Mouse (Mus musculus) lung, postnatal 0 days (tissue): ENCODE data around the gene Borcs7. TPM values are rescaled to one million over a fixed set of nuclear protein-coding genes. Genes with fewer than 3 reads are reported as not detected.
"Not testable (repeated sequence)": the region's sequence is repeated elsewhere in the genome, so short reads cannot be mapped to it uniquely, and the experiment has no call there.

Experiments
- ATAC-seq: fragments of 200-750 bp; cut with Nextera tagmentation; 2 replicates; pipeline ENCODE4 v1.8.0; 2017; ENCODE audit warnings: moderate library complexity
- DNase-seq: peaks from one replicate; pipeline ENCODE4 v3.0.0-alpha.2; 2016; ENCODE audit warnings: low spot score
- H3K27ac ChIP-seq: fragments of 300-500 bp; sonication (generic); 2 replicates; pipeline ENCODE4 v1.5.1; 2014; ENCODE audit warnings: antibody characterized with exemption, mild to moderate bottlenecking, low read length, mixed read lengths
- H3K27me3 ChIP-seq: fragments of 300-500 bp; sonication (generic); replicated peaks from 2 replicates; pipeline ENCODE4 v1.6.1; 2014; ENCODE audit warnings: low read length, mixed read lengths; ENCODE audit not compliant: insufficient read depth
- H3K36me3 ChIP-seq: fragments of 300-500 bp; sonication (generic); 2 replicates; pipeline ENCODE4 v1.6.1; 2014; ENCODE audit warnings: low read length, mixed read lengths; ENCODE audit not compliant: insufficient read depth
- H3K4me1 ChIP-seq: fragments of 300-500 bp; sonication (generic); 2 replicates; pipeline ENCODE4 v1.6.1; 2014; ENCODE audit warnings: antibody characterized with exemption, low read depth, low read length, mixed read lengths; ENCODE audit not compliant: insufficient read depth
- H3K4me2 ChIP-seq: fragments of 300-500 bp; sonication (generic); replicated peaks from 2 replicates; pipeline ENCODE4 v1.6.1; 2014; ENCODE audit warnings: low read depth, mild to moderate bottlenecking, low read length, moderate library complexity, mixed read lengths
- H3K4me3 ChIP-seq: fragments of 300-500 bp; sonication (generic); 2 replicates; pipeline ENCODE4 v1.5.1; 2014; ENCODE audit warnings: low read depth, low read length
- H3K9ac ChIP-seq: fragments of 300-500 bp; sonication (generic); replicated peaks from 2 replicates; pipeline ENCODE4 v1.6.1; 2014; ENCODE audit warnings: low read depth, mild to moderate bottlenecking
- H3K9me3 ChIP-seq: fragments of 300-500 bp; sonication (generic); 2 replicates; pipeline ENCODE4 v1.6.1; 2016; ENCODE audit warnings: low read length, mixed read lengths
- CTCF ChIP-seq: IDR thresholded peaks from 2 replicates; pipeline ENCODE4 v1.5.1; 2016; ENCODE audit warnings: antibody characterized with exemption, mild to moderate bottlenecking
- EP300 ChIP-seq: IDR thresholded peaks from 2 replicates; pipeline ENCODE4 v1.6.1; 2016; ENCODE audit warnings: antibody characterized with exemption, mild to moderate bottlenecking, control low read depth
- WGBS: fragments of 180-500 bp; shearing (Covaris S2); extraction: QIAGEN DNeasy Blood & Tissue Kit; methylation state at CpG from one replicate; pipeline ENCODE4 v1.1.7; 2014; 5-methylcytosine and 5-hydroxymethylcytosine counted together
- polyA plus RNA-seq: library from polyadenylated mRNA; unstranded; fragments of >200 nt; fragmentation: Nextera tagmentation; extraction: Ambion mirVana; gene quantifications from 2 replicates; pipeline ENCODE4 v1.2.1, GENCODE M21; 2015

The Borcs7 gene
- polyA plus RNA-seq, 1 experiment from 2014 or later, result 14.3 TPM

DNA sequence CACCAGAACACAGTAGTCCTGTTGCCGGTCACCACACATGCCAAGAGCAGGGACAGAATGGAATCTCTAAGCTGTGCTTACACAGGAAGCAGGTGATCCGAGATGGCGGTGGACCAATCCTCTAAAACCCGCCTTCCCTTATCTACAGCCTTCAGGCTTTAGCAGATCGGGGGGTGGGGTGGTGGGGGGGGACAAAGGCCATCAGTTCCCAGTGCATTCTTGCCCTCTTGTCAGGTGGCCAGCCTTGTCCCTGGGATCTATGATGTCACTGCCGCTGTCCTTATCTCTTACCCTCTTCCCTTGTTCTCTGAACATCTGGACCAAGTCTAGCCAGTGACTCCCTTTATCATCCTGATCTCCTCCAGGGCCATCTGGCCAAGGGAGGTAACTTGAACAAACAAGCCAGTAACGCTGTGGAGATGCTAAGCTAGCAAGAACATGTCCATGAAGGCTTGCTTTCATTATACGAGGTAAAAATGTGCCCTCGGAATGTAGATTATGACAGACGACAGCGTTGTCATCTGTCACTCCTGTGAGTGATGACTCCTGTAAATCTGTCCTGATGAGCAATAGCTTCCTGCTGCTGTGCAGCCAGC is 38.3 kb downstream of the Borcs7 start:
- 38% methylated on average over 11 of the region's 11 CpGs for WGBS
- Histone ChIP-seq H3K4me2 (no peak overlapping the region), H3K36me3 (0 out of 2 replicates have a peak, but pooled peaks cover 7% of the 10 kb centered on the region), H3K4me3 (no peak overlapping the region), H3K27me3 (no peaks in the 10 kb centered on the region), H3K4me1 (no peaks in the 10 kb centered on the region), H3K9ac (no peak overlapping the region), H3K27ac (no peak overlapping the region), H3K9me3 (no peaks in the 10 kb centered on the region)
- no peak for DNase-seq
- ATAC-seq, result no peak
- TF ChIP-seq CTCF (no peak), EP300 (no peak)

DNA sequence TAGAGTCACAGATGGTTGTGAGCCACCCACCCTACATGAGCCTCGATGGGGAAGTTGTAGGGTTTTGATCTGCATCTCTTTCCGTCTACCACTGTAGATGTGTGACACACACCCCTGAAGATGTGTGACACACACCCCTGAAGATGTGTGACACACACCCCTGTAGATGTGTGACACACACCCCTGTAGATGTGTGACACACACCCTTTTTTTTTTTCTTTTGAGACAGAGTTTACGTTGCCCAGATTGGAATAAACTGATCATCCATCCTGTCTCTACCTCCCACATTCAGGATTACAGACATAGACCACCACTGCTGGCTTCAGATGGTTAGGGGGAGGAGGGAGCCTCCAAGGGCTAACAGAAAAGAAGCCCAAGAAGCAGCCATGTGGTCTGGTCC is 39.2 kb downstream of the Borcs7 start:
- 73% methylated on average over 3 of the region's 3 CpGs for WGBS
- H3K27ac ChIP-seq, result no peak overlapping the region
- H3K4me2 ChIP-seq, result no peak overlapping the region
- H3K36me3 ChIP-seq, result 0 out of 2 replicates have a peak, but pooled peaks cover 7% of the 10 kb centered on the region
- no peaks in the 10 kb centered on the region for H3K27me3 ChIP-seq
- no peak overlapping the region for H3K4me3 ChIP-seq
- DNase-seq, result no peak
- no peaks in the 10 kb centered on the region for H3K9me3 ChIP-seq
- TF ChIP-seq EP300, result no peak
- TF ChIP-seq CTCF, result no peak
- no peak overlapping the region for H3K9ac ChIP-seq
- no peak for ATAC-seq
- H3K4me1 ChIP-seq, result no peaks in the 10 kb centered on the region

- no peaks in the 10 kb centered on the region for H3K27me3 ChIP-seq
- H3K9me3 ChIP-seq, result no peaks in the 10 kb centered on the region
- WGBS, result 80% methylated on average over 10 of the region's 10 CpGs
- DNase-seq (no peak), ATAC-seq (no peak)
- H3K4me1 ChIP-seq, result no peaks in the 10 kb centered on the region
- no peak overlapping the region for H3K9ac ChIP-seq
- H3K4me3 ChIP-seq, result no peak overlapping the region
- TF ChIP-seq CTCF (no peak), EP300 (no peak)
- H3K27ac ChIP-seq, result no peak overlapping the region
- H3K36me3 ChIP-seq, result 0 out of 2 replicates have a peak, but pooled peaks cover under 1% of the 10 kb centered on the region
- H3K4me2 ChIP-seq, result no peak overlapping the region
These were observed 41.6 kb downstream of the Borcs7 start for GRCm38 (mm10) chr19:46731351-46731750.

GRCm38 (mm10) chr19:46732673-46733072 is 43.0 kb downstream of the Borcs7 start:
- DNase-seq, ATAC-seq, H3K27me3 ChIP-seq, H3K4me2 ChIP-seq, H3K9me3 ChIP-seq, H3K9ac ChIP-seq, H3K4me3 ChIP-seq, H3K27ac ChIP-seq, H3K36me3 ChIP-seq, H3K4me1 ChIP-seq: not testable (repeated sequence)
- TF ChIP-seq CTCF, result peak; percentile 27; the same call in 1 of the 2 replicates
- 90% methylated on average over 5 of the region's 5 CpGs for WGBS

GRCm38 (mm10) chr19:46733626-46734025 is 43.9 kb downstream of the Borcs7 start:
- TF ChIP-seq EP300 (no peak), CTCF (no peak)
- WGBS, result 81% methylated on average over 7 of the region's 7 CpGs
- Histone ChIP-seq H3K27me3 (no peaks in the 10 kb centered on the region), H3K36me3 (no peaks in the 10 kb centered on the region), H3K4me1 (no peaks in the 10 kb centered on the region), H3K9me3 (no peaks in the 10 kb centered on the region), H3K9ac (no peak overlapping the region), H3K27ac (no peak overlapping the region), H3K4me2 (no peak overlapping the region), H3K4me3 (no peak overlapping the region)
- no peak for DNase-seq
- ATAC-seq, result no peak

- Histone ChIP-seq H3K9me3 (no peaks in the 10 kb centered on the region), H3K27ac (no peak overlapping the region), H3K4me1 (no peaks in the 10 kb centered on the region), H3K4me2 (no peak overlapping the region), H3K9ac (no peak overlapping the region), H3K4me3 (no peak overlapping the region), H3K36me3 (no peaks in the 10 kb centered on the region), H3K27me3 (no peaks in the 10 kb centered on the region)
- no peak for DNase-seq
- TF ChIP-seq CTCF (no peak), EP300 (no peak)
- ATAC-seq, result no peak
- 31% methylated on average over 5 of the region's 5 CpGs for WGBS
These were observed 45.5 kb downstream of the Borcs7 start for GRCm38 (mm10) chr19:46735241-46735640.

- no peak for TF ChIP-seq CTCF
- no peak for TF ChIP-seq EP300
- no peaks in the 10 kb centered on the region for H3K27me3 ChIP-seq
- H3K4me2 ChIP-seq, result no peak overlapping the region
- no peaks in the 10 kb centered on the region for H3K36me3 ChIP-seq
- 55% methylated on average over 7 of the region's 7 CpGs for WGBS
- no peak overlapping the region for H3K27ac ChIP-seq
- H3K9me3 ChIP-seq, result no peaks in the 10 kb centered on the region
- DNase-seq (no peak), ATAC-seq (no peak)
- no peak overlapping the region for H3K4me3 ChIP-seq
- H3K9ac ChIP-seq, result no peak overlapping the region
- no peaks in the 10 kb centered on the region for H3K4me1 ChIP-seq
These were observed 47.4 kb downstream of the Borcs7 start for GRCm38 (mm10) chr19:46737106-46737505.
